Mouse (Mus musculus): ENCODE measurements around the gene Fgd4. TPM values are rescaled to one million over a fixed set of nuclear protein-coding genes. Genes with fewer than 3 reads are reported as not detected.
"Not testable (repeated sequence)": the region's sequence is repeated elsewhere in the genome, so short reads cannot be mapped to it uniquely, and the experiment has no call there.

Gene Fgd4
- polyA plus RNA-seq, 1 experiment from 2014 or later, result 30.0 TPM

- Histone ChIP-seq H3K4me3 (no peak overlapping the region), H3K27ac (no peak overlapping the region), H3K4me1 (no peaks in the 10 kb centered on the region), H3K27me3 (no peaks in the 10 kb centered on the region), H3K36me3 (ENCODE audit: poor library complexity, severe bottlenecking) (peaks cover 8% of the 10 kb centered on the region; the same call in 1 of the 2 replicates), H3K9ac (no peak overlapping the region), H3K4me2 (no peak overlapping the region), H3K9me3 (replicated peaks) (no peaks in the 10 kb centered on the region)
- no peak for ATAC-seq
- WGBS, result 81% methylated on average over 2 of the region's 2 CpGs
Measured at GRCm38 (mm10) chr16:16535232-16535631, 65.1 kb downstream of the Fgd4 start.

GRCm38 (mm10) chr16:16528014-16528413 is 72.3 kb downstream of the Fgd4 start:
- Histone ChIP-seq H3K4me2 (no peak overlapping the region), H3K4me1 (peaks cover 41% of the 10 kb centered on the region), H3K27ac (no peak overlapping the region), H3K4me3 (no peak overlapping the region), H3K27me3 (no peaks in the 10 kb centered on the region), H3K36me3 (ENCODE audit: poor library complexity, severe bottlenecking) (peaks cover 8% of the 10 kb centered on the region; the same call in 1 of the 2 replicates), H3K9ac (no peak overlapping the region), H3K9me3 (replicated peaks) (no peaks in the 10 kb centered on the region)
- ATAC-seq, result peak; percentile 52; the same call in 1 of the 2 replicates
- 42% methylated on average over 3 of the region's 3 CpGs for WGBS

DNA sequence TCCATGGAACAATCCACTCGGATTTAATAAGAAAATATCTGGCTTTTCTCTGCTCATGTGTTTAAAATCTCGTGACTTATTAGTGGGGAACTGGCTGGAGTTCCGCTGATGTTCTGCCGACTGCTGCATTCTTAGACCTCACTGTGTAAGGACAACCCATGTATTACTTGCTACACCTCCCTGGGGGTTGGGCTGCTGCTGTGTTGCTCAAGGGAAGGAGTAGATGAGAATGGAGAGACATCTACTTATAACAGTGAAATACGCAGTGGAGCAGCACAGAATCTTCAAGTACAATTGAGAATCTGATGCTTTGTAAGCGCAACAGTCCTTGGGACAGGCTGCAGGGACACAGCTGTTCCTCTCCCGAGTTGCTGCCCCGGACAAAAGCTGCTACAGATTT is 73.1 kb downstream of the Fgd4 start:
- H3K27ac ChIP-seq, result no peak overlapping the region
- H3K9ac ChIP-seq, result no peak overlapping the region
- peaks cover 8% of the 10 kb centered on the region; the same call in 1 of the 2 replicates for H3K36me3 ChIP-seq (ENCODE audit: poor library complexity, severe bottlenecking)
- 36% methylated on average over 8 of the region's 8 CpGs for WGBS
- no peak overlapping the region for H3K4me3 ChIP-seq
- peaks cover 42% of the 10 kb centered on the region for H3K4me1 ChIP-seq
- ATAC-seq, result peak; percentile 46; the same call in 1 of the 2 replicates
- no peaks in the 10 kb centered on the region for H3K27me3 ChIP-seq
- no peak overlapping the region for H3K4me2 ChIP-seq
- no peaks in the 10 kb centered on the region for H3K9me3 ChIP-seq (replicated peaks)

DNA sequence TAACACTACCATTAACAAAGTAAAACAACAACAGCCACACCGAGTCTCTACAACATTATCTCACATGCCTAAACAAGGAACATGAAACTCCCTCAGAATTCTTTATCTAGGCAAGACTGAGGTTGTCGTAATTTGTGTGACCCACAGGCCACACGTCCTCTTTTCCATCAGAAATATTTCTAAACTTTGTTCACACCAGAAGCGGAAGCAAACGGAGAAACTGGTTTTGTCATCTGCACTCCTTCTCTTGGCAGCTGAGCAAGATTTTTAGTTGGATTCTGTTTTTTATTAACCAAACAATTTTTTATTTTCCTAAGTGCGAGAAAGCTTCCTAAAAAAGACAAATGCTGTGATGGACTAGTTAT is 73.6 kb downstream of the Fgd4 start:
- Histone ChIP-seq H3K27me3 (no peaks in the 10 kb centered on the region), H3K9me3 (replicated peaks) (no peaks in the 10 kb centered on the region), H3K36me3 (ENCODE audit: poor library complexity, severe bottlenecking) (peaks cover 8% of the 10 kb centered on the region; the same call in 1 of the 2 replicates), H3K4me3 (no peak overlapping the region), H3K27ac (no peak overlapping the region), H3K9ac (no peak overlapping the region), H3K4me1 (peaks cover 42% of the 10 kb centered on the region), H3K4me2 (no peak overlapping the region)
- no peak for ATAC-seq
- WGBS, result 57% methylated on average over 6 of the region's 6 CpGs

DNA sequence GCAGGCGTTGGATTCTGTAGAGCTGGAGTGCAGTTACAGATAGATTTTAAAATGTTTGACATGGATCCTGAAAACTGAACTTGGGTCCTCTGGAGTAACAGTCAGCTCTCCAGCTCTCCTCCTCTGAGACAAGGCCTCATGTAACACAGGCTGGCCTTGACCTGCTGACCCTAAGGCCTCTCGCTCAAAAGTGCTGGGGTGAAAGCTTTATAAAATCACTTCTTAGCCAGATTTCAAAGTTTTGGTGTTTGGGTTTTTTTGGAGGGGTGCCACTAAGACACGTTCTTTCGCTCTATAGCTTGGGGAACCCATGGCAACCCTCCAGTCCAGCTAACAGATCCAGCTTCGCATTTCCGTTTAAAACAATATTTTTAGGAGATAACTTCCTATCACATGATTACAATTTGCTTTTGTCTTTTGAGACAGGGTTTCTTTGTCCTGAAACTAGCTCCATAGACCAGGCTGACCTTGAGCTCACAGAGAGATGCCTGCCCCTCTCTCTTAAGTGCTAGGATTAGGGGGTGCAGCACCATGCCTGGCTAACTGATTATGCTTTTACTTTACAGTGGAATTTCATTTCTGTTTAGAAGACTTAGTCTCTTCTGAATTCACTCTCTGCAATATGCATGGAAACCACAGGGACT is 74.1 kb downstream of the Fgd4 start:
- Histone ChIP-seq H3K27me3 (no peaks in the 10 kb centered on the region), H3K9me3 (replicated peaks) (no peaks in the 10 kb centered on the region), H3K4me1 (peaks cover 42% of the 10 kb centered on the region), H3K9ac (no peak overlapping the region), H3K27ac (no peak overlapping the region), H3K4me2 (no peak overlapping the region), H3K4me3 (no peak overlapping the region), H3K36me3 (ENCODE audit: poor library complexity, severe bottlenecking) (peaks cover 6% of the 10 kb centered on the region; the same call in 1 of the 2 replicates)
- 60% methylated on average over 6 of the region's 6 CpGs for WGBS
- no peak for ATAC-seq

- Histone ChIP-seq H3K9ac (no peak overlapping the region), H3K36me3 (ENCODE audit: poor library complexity, severe bottlenecking) (no peaks in the 10 kb centered on the region), H3K27ac (no peak overlapping the region), H3K4me1 (peaks cover 42% of the 10 kb centered on the region), H3K4me3 (no peak overlapping the region), H3K9me3 (replicated peaks) (no peaks in the 10 kb centered on the region), H3K27me3 (no peaks in the 10 kb centered on the region), H3K4me2 (no peak overlapping the region)
- ATAC-seq, result no peak
- WGBS, result 57% methylated on average over 3 of the region's 3 CpGs
Measured at GRCm38 (mm10) chr16:16525266-16525904, 75.0 kb downstream of the Fgd4 start.

- Histone ChIP-seq H3K9ac (no peak overlapping the region), H3K4me2 (no peak overlapping the region), H3K4me3 (no peak overlapping the region), H3K4me1 (peaks cover 39% of the 10 kb centered on the region), H3K36me3 (ENCODE audit: poor library complexity, severe bottlenecking) (no peaks in the 10 kb centered on the region), H3K27me3 (no peaks in the 10 kb centered on the region), H3K27ac (no peak overlapping the region), H3K9me3 (replicated peaks) (no peaks in the 10 kb centered on the region)
- ATAC-seq, result no peak
- WGBS, result 79% methylated on average over 2 of the region's 2 CpGs
Measured at GRCm38 (mm10) chr16:16523632-16524031, 76.7 kb downstream of the Fgd4 start.

DNA sequence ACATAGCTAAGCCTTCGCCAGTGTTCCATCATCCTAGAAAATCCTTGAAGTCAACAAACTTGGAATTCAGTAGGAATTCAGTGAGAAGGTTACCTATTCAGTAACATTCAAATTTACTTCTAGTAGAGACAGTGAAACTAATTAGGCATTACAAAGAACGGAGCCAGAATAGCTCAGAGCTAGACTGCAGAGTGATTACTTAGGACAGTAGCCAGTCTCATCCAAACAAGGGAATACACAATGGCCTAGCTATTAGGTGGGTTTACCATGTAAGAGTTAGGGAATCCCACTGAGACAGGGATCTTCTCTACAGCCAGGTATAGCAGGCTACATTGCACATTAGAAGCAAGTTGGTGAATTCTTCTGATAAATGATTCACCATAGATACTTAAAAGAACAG is 77.5 kb downstream of the Fgd4 start:
- H3K9me3 ChIP-seq (replicated peaks); ATAC-seq; H3K4me2 ChIP-seq; H3K27ac ChIP-seq; H3K36me3 ChIP-seq (ENCODE audit: poor library complexity, severe bottlenecking); H3K9ac ChIP-seq; H3K27me3 ChIP-seq; H3K4me3 ChIP-seq: not testable (repeated sequence)
- 67% methylated on average over 2 of the region's 2 CpGs for WGBS
- peaks cover 34% of the 10 kb centered on the region for H3K4me1 ChIP-seq

DNA sequence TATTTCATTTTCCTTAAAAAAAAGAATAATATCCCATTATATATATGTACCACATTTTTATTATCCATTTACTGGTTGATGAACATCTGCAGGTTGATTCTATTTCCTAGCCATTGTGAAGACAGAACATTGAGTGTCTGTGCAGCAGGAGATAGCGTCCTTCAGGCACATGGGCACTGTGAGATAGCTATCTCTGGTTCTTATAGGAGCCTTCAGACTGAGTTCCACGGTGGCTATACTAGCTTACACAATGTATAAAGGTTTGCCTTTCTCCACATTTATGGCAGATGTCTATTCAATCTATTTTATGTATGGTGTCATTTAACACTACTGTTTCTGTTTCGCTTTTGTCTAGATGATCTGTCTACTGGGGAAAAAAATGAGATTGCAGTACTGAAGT is 98.9 kb downstream of the Fgd4 start:
- H3K4me3 ChIP-seq, result no peak overlapping the region
- peaks cover 24% of the 10 kb centered on the region for H3K36me3 ChIP-seq (ENCODE audit: poor library complexity, severe bottlenecking)
- 92% methylated on average over 3 of the region's 3 CpGs for WGBS
- H3K4me2 ChIP-seq, result no peak overlapping the region
- no peak for ATAC-seq
- H3K9me3 ChIP-seq (replicated peaks), result no peaks in the 10 kb centered on the region
- H3K27ac ChIP-seq, result no peak overlapping the region
- no peaks in the 10 kb centered on the region for H3K4me1 ChIP-seq
- no peak overlapping the region for H3K9ac ChIP-seq
- no peaks in the 10 kb centered on the region for H3K27me3 ChIP-seq

GRCm38 (mm10) chr16:16500926-16501325 is 99.4 kb downstream of the Fgd4 start:
- H3K4me2 ChIP-seq, result no peak overlapping the region
- no peak overlapping the region for H3K27ac ChIP-seq

GRCm38 (mm10) chr16:16498798-16499197 is 101.6 kb downstream of the Fgd4 start:
- no peak for ATAC-seq
- H3K27ac ChIP-seq, result no peak overlapping the region
- H3K9me3 ChIP-seq (replicated peaks), result no peaks in the 10 kb centered on the region
- no peak overlapping the region for H3K4me3 ChIP-seq
- H3K4me2 ChIP-seq, result no peak overlapping the region
- H3K9ac ChIP-seq, result no peak overlapping the region
- peaks cover 22% of the 10 kb centered on the region for H3K36me3 ChIP-seq (ENCODE audit: poor library complexity, severe bottlenecking)
- no peaks in the 10 kb centered on the region for H3K4me1 ChIP-seq
- no peaks in the 10 kb centered on the region for H3K27me3 ChIP-seq

More at GRCm38 (mm10) chr16:16500926-16501325, 99.4 kb downstream of the Fgd4 start:
- no peak overlapping the region for H3K9ac ChIP-seq
- H3K27me3 ChIP-seq, result no peaks in the 10 kb centered on the region
- no peaks in the 10 kb centered on the region for H3K4me1 ChIP-seq
- H3K9me3 ChIP-seq (replicated peaks), result no peaks in the 10 kb centered on the region
- peaks cover 24% of the 10 kb centered on the region for H3K36me3 ChIP-seq (ENCODE audit: poor library complexity, severe bottlenecking)
- 92% methylated on average over 2 of the region's 2 CpGs for WGBS
- no peak overlapping the region for H3K4me3 ChIP-seq
- no peak for ATAC-seq

- Histone ChIP-seq H3K9ac (no peak overlapping the region), H3K9me3 (replicated peaks) (no peaks in the 10 kb centered on the region), H3K27ac (no peak overlapping the region), H3K36me3 (ENCODE audit: poor library complexity, severe bottlenecking) (peaks cover 31% of the 10 kb centered on the region), H3K27me3 (no peaks in the 10 kb centered on the region), H3K4me3 (no peak overlapping the region), H3K4me2 (no peak overlapping the region), H3K4me1 (no peaks in the 10 kb centered on the region)
- ATAC-seq, result no peak
- 96% methylated on average over 1 of the region's 1 CpGs for WGBS
Measured at GRCm38 (mm10) chr16:16485523-16486043, 114.8 kb downstream of the Fgd4 start.
